Mouse (Mus musculus) forebrain, postnatal 0 days (tissue): ENCODE data around the gene Cryaa. TPM values are rescaled to one million over a fixed set of nuclear protein-coding genes. Genes with fewer than 3 reads are reported as not detected.

Experiments used
- ATAC-seq: fragments of 200-750 bp; cut with Nextera tagmentation; 2 replicates; pipeline ENCODE4 v1.8.0; 2017; ENCODE audit warnings: mild to moderate bottlenecking, moderate library complexity
- DNase-seq: peaks from one replicate; pipeline ENCODE4 v3.0.0-alpha.2; 2015
- H3K27ac ChIP-seq: fragments of 300-500 bp; sonication (generic); 2 replicates; pipeline ENCODE4 v1.5.1; 2014; ENCODE audit warnings: low read depth, mild to moderate bottlenecking, antibody characterized with exemption, low read length, moderate library complexity, mixed read lengths
- H3K27me3 ChIP-seq: fragments of 300-500 bp; sonication (generic); 2 replicates; pipeline ENCODE4 v1.6.1; 2014; ENCODE audit warnings: mild to moderate bottlenecking, low read length, mixed read lengths; ENCODE audit not compliant: insufficient read depth
- H3K36me3 ChIP-seq: fragments of 300-500 bp; sonication (generic); 2 replicates; pipeline ENCODE4 v1.6.1; 2014; ENCODE audit warnings: mild to moderate bottlenecking, moderate library complexity; ENCODE audit not compliant: insufficient read depth
- H3K4me1 ChIP-seq: fragments of 300-500 bp; sonication (generic); 2 replicates; pipeline ENCODE4 v1.6.1; 2014; ENCODE audit warnings: antibody characterized with exemption; ENCODE audit not compliant: insufficient read depth
- H3K4me2 ChIP-seq: fragments of 300-500 bp; sonication (generic); 2 replicates; pipeline ENCODE4 v1.6.1; 2014; ENCODE audit warnings: low read depth, mild to moderate bottlenecking, moderate library complexity
- H3K4me3 ChIP-seq: fragments of 300-500 bp; sonication (generic); 2 replicates; pipeline ENCODE4 v1.5.1; 2014; ENCODE audit warnings: low read depth, low read length, mixed read lengths
- H3K9ac ChIP-seq: fragments of 300-500 bp; sonication (generic); 2 replicates; pipeline ENCODE4 v1.6.1; 2014; ENCODE audit warnings: mild to moderate bottlenecking
- H3K9me3 ChIP-seq: fragments of 300-500 bp; sonication (generic); 2 replicates; pipeline ENCODE4 v1.6.1; 2016; ENCODE audit warnings: low read length
- CTCF ChIP-seq: sonication (generic); IDR thresholded peaks from 2 replicates; pipeline ENCODE4 v1.5.1; 2016; ENCODE audit warnings: antibody characterized with exemption, control low read depth, low read depth
- WGBS: fragments of 180-500 bp; shearing (Covaris S2); extraction: QIAGEN DNeasy Blood & Tissue Kit; methylation state at CpG from one replicate; pipeline ENCODE4 v1.1.7; 2014; 5-methylcytosine and 5-hydroxymethylcytosine counted together
- polyA plus RNA-seq: library from polyadenylated mRNA; unstranded; fragments of >200 nt; fragmentation: Nextera tagmentation; extraction: Ambion mirVana; gene quantifications from 2 replicates; pipeline ENCODE4 v1.2.1, GENCODE M21; 2015
- total RNA-seq: library from RNA; depleted of rRNA; stranded (reverse); fragments of >200 nt; gene quantifications from 2 replicates; pipeline ENCODE4 v1.2.3, GENCODE M21; 2014

Gene Cryaa
- total and polyA plus RNA-seq, 2 experiments from 2014 or later, result not detected

- Histone ChIP-seq H3K4me2 (no peak overlapping the region), H3K36me3 (peaks cover 4% of the 10 kb centered on the region), H3K9ac (no peak overlapping the region), H3K4me3 (no peak overlapping the region), H3K27me3 (no peaks in the 10 kb centered on the region), H3K9me3 (no peaks in the 10 kb centered on the region), H3K4me1 (peaks cover 12% of the 10 kb centered on the region), H3K27ac (peak overlapping the region; percentile 31; the same call in 1 of the 2 replicates)
- no peak for ATAC-seq
- WGBS, result 49% methylated on average over 8 of the region's 8 CpGs
- peak; percentile 10; the same call in 1 of the 2 replicates for TF ChIP-seq CTCF
- peak; percentile 87 for DNase-seq
Measured at GRCm38 (mm10) chr17:31660661-31661250, 16.9 kb upstream of the Cryaa start.

- Histone ChIP-seq H3K4me3 (no peak overlapping the region), H3K27me3 (no peaks in the 10 kb centered on the region)
- ATAC-seq, result no peak
Measured at GRCm38 (mm10) chr17:31662855-31663254, 14.8 kb upstream of the Cryaa start.

GRCm38 (mm10) chr17:31664760-31665159, 12.8 kb upstream of the Cryaa start:
- H3K4me2 ChIP-seq, result no peak overlapping the region
- DNase-seq (peak; percentile 76), ATAC-seq (peak; percentile 70)
- no peaks in the 10 kb centered on the region for H3K36me3 ChIP-seq
- no peaks in the 10 kb centered on the region for H3K9me3 ChIP-seq
- 15% methylated on average over 4 of the region's 4 CpGs for WGBS
- H3K27ac ChIP-seq, result no peak overlapping the region
- H3K4me3 ChIP-seq, result no peak overlapping the region
- H3K27me3 ChIP-seq, result no peaks in the 10 kb centered on the region
- H3K4me1 ChIP-seq, result 0 out of 2 replicates have a peak, but pooled peaks cover 3% of the 10 kb centered on the region
- peak; percentile 82 for TF ChIP-seq CTCF
- no peak overlapping the region for H3K9ac ChIP-seq

More at GRCm38 (mm10) chr17:31662855-31663254, 14.8 kb upstream of the Cryaa start:
- Histone ChIP-seq H3K9ac (no peak overlapping the region), H3K27ac (no peak overlapping the region), H3K9me3 (no peaks in the 10 kb centered on the region), H3K4me2 (no peak overlapping the region), H3K4me1 (0 out of 2 replicates have a peak, but pooled peaks cover 3% of the 10 kb centered on the region), H3K36me3 (no peaks in the 10 kb centered on the region)
- no peak for TF ChIP-seq CTCF
- no peak for DNase-seq

- no peak overlapping the region for H3K9ac ChIP-seq
- no peaks in the 10 kb centered on the region for H3K27me3 ChIP-seq
- no peaks in the 10 kb centered on the region for H3K9me3 ChIP-seq
- 81% methylated on average over 9 of the region's 9 CpGs for WGBS
- H3K36me3 ChIP-seq, result no peaks in the 10 kb centered on the region
- no peak for DNase-seq
- H3K4me3 ChIP-seq, result no peak overlapping the region
- no peak overlapping the region for H3K4me2 ChIP-seq
- ATAC-seq, result no peak
- H3K27ac ChIP-seq, result no peak overlapping the region
- no peak for TF ChIP-seq CTCF
- no peaks in the 10 kb centered on the region for H3K4me1 ChIP-seq
Measured at GRCm38 (mm10) chr17:31668306-31668705, 9.3 kb upstream of the Cryaa start.

- Histone ChIP-seq H3K9ac (no peak overlapping the region), H3K4me2 (no peak overlapping the region), H3K9me3 (no peaks in the 10 kb centered on the region), H3K4me1 (no peaks in the 10 kb centered on the region), H3K27ac (no peak overlapping the region), H3K4me3 (no peak overlapping the region), H3K36me3 (no peaks in the 10 kb centered on the region), H3K27me3 (no peaks in the 10 kb centered on the region)
- no peak; the same call in 1 of the 2 replicates for ATAC-seq
- 17% methylated on average over 11 of the region's 11 CpGs for WGBS
- no peak for TF ChIP-seq CTCF
- no peak for DNase-seq
Measured at GRCm38 (mm10) chr17:31670163-31670562, 7.4 kb upstream of the Cryaa start.

GRCm38 (mm10) chr17:31671698-31672097, 5.9 kb upstream of the Cryaa start:
- no peaks in the 10 kb centered on the region for H3K36me3 ChIP-seq
- no peaks in the 10 kb centered on the region for H3K4me1 ChIP-seq
- ATAC-seq (no peak), DNase-seq (no peak)
- H3K9ac ChIP-seq, result no peak overlapping the region
- no peaks in the 10 kb centered on the region for H3K9me3 ChIP-seq
- H3K4me2 ChIP-seq, result no peak overlapping the region
- H3K4me3 ChIP-seq, result no peak overlapping the region
- TF ChIP-seq CTCF, result no peak
- H3K27me3 ChIP-seq, result no peaks in the 10 kb centered on the region
- 64% methylated on average over 8 of the region's 8 CpGs for WGBS
- no peak overlapping the region for H3K27ac ChIP-seq

GRCm38 (mm10) chr17:31672279-31672678, 5.3 kb upstream of the Cryaa start:
- Histone ChIP-seq H3K27ac (no peak overlapping the region), H3K36me3 (no peaks in the 10 kb centered on the region), H3K4me3 (no peak overlapping the region), H3K9ac (no peak overlapping the region), H3K9me3 (no peaks in the 10 kb centered on the region), H3K27me3 (no peaks in the 10 kb centered on the region), H3K4me2 (no peak overlapping the region), H3K4me1 (no peaks in the 10 kb centered on the region)
- TF ChIP-seq CTCF, result no peak
- WGBS, result 93% methylated on average over 12 of the region's 12 CpGs
- DNase-seq, result no peak
- no peak for ATAC-seq
